Mouse (Mus musculus) right cerebral cortex, postnatal 36 days (tissue): ENCODE results near the gene Crygs.
A peak's percentile ranks its signal among the peaks of the same experiment; 100 is the strongest.
"Not testable (repeated sequence)": the region's sequence is repeated elsewhere in the genome, so short reads cannot be mapped to it uniquely, and the experiment has no call there.

Source experiments
- DNase-seq, 2 experiments: peaks; one replicate each; pipeline ENCODE4 v3.0.0; 2022; ENCODE audit warnings: low spot score in 2 of 2, mixed read lengths in 1 of 2

Crygs gene

GRCm38 (mm10) chr16:22789908-22790367 is 21.4 kb downstream of the Crygs start:
- DNase-seq, result peak; percentile 83 to 87

GRCm38 (mm10) chr16:22782686-22783085 is 28.7 kb downstream of the Crygs start:
- DNase-seq, result no peak

- DNase-seq, result peak in 1 of 2 experiments; percentile 10
These were observed 32.0 kb downstream of the Crygs start for GRCm38 (mm10) chr16:22779228-22779835.

GRCm38 (mm10) chr16:22778296-22778695 is 33.1 kb downstream of the Crygs start:
- not testable (repeated sequence) for DNase-seq

- no peak for DNase-seq
These were observed 35.8 kb downstream of the Crygs start for GRCm38 (mm10) chr16:22775471-22775985.

- peak in 1 of 2 experiments; percentile 7 for DNase-seq
These were observed 42.7 kb downstream of the Crygs start for GRCm38 (mm10) chr16:22768661-22769060.

GRCm38 (mm10) chr16:22767405-22767804 is 44.0 kb downstream of the Crygs start:
- DNase-seq, result no peak

GRCm38 (mm10) chr16:22766738-22767211 is 44.6 kb downstream of the Crygs start:
- no peak for DNase-seq

GRCm38 (mm10) chr16:22765531-22765930 is 45.8 kb downstream of the Crygs start:
- no peak for DNase-seq
